Mouse (Mus musculus) thymus, adult 2 months (tissue): ENCODE results near the gene Klf1. TPM values are rescaled to one million over a fixed set of nuclear protein-coding genes. Genes with fewer than 3 reads are reported as not detected.

Source experiments
- DNase-seq: peaks from one replicate; pipeline ENCODE4 v3.0.0; 2021
- H3K27ac ChIP-seq: fragments of 200-500 bp; 2 replicates; pipeline ENCODE4 v1.5.1; 2012; ENCODE audit warnings: low read length, control low read depth; ENCODE audit not compliant: control insufficient read depth, insufficient read depth
- H3K27me3 ChIP-seq: fragments of 200-500 bp; 2 replicates; pipeline ENCODE4 v1.6.1; 2012; ENCODE audit warnings: mild to moderate bottlenecking, low read length, moderate library complexity, mixed read lengths; ENCODE audit not compliant: control insufficient read depth, insufficient read depth
- H3K36me3 ChIP-seq: fragments of 200-500 bp; 2 replicates; pipeline ENCODE4 v1.6.1; 2012; ENCODE audit warnings: mild to moderate bottlenecking, low read length, moderate library complexity; ENCODE audit not compliant: control insufficient read depth, insufficient read depth
- H3K4me1 ChIP-seq: fragments of 200-500 bp; replicated peaks from 2 replicates; pipeline ENCODE4 v1.6.1; 2012; ENCODE audit warnings: low read length; ENCODE audit not compliant: control insufficient read depth, insufficient read depth
- H3K4me3 ChIP-seq: fragments of 200-500 bp; 2 replicates; pipeline ENCODE4 v1.5.1; 2012; ENCODE audit warnings: mild to moderate bottlenecking, low read length, control low read depth, moderate library complexity; ENCODE audit not compliant: control insufficient read depth, insufficient read depth
- CTCF ChIP-seq: fragments of 200-500 bp; IDR thresholded peaks from 2 replicates; pipeline ENCODE4 v1.5.1; 2012; ENCODE audit warnings: mild to moderate bottlenecking, control low read depth, low read length, moderate library complexity, borderline replicate concordance; ENCODE audit not compliant: control insufficient read depth, poor library complexity, insufficient read depth; ENCODE audit errors: extremely low read depth
- POLR2A ChIP-seq: fragments of 200-500 bp; IDR thresholded peaks from 2 replicates; pipeline ENCODE4 v1.6.1; 2012; ENCODE audit warnings: mild to moderate bottlenecking, low read length, control low read depth, moderate library complexity; ENCODE audit not compliant: control insufficient read depth, poor library complexity, insufficient read depth; ENCODE audit errors: extremely low read depth
- WGBS: fragments of 180-500 bp; shearing (Covaris S2); methylation state at CpG from one replicate; pipeline ENCODE4 v1.1.7; 2018; 5-methylcytosine and 5-hydroxymethylcytosine counted together
- polyA plus RNA-seq: library from polyadenylated mRNA; depleted of rRNA; stranded (reverse); fragments of >200 nt; gene quantifications from 2 replicates; pipeline ENCODE4 v1.2.3, GENCODE M21; 2012

Klf1 gene
- polyA plus RNA-seq, 1 experiment = 0.13 TPM

- DNase-seq = no peak
- WGBS = 93% methylated on average over 3 of the region's 3 CpGs
- H3K27ac ChIP-seq = no peak overlapping the region
- H3K4me1 ChIP-seq = peaks cover 16% of the 10 kb centered on the region
- no peak overlapping the region for H3K4me3 ChIP-seq
- TF ChIP-seq CTCF = no peak
- TF ChIP-seq POLR2A = no peak
- no peaks in the 10 kb centered on the region for H3K27me3 ChIP-seq
- no peaks in the 10 kb centered on the region; the same call in 1 of the 2 replicates for H3K36me3 ChIP-seq
Observed at GRCm38 (mm10) chr8:84874339-84874738, 27.4 kb upstream of the Klf1 start.

GRCm38 (mm10) chr8:84877297-84878035 is 24.3 kb upstream of the Klf1 start:
- no peak for DNase-seq
- no peak overlapping the region for H3K4me3 ChIP-seq
- H3K4me1 ChIP-seq = peaks cover 8% of the 10 kb centered on the region
- no peak overlapping the region for H3K27ac ChIP-seq
- TF ChIP-seq CTCF (no peak), POLR2A (no peak)
- 87% methylated on average over 3 of the region's 3 CpGs for WGBS
- no peaks in the 10 kb centered on the region for H3K36me3 ChIP-seq
- no peaks in the 10 kb centered on the region for H3K27me3 ChIP-seq

GRCm38 (mm10) chr8:84878915-84879314 is 22.8 kb upstream of the Klf1 start:
- Histone ChIP-seq H3K4me3 (no peak overlapping the region), H3K27ac (no peak overlapping the region), H3K4me1 (no peaks in the 10 kb centered on the region), H3K36me3 (no peaks in the 10 kb centered on the region), H3K27me3 (no peaks in the 10 kb centered on the region)
- WGBS = 94% methylated on average over 1 of the region's 1 CpGs
- DNase-seq = no peak
- TF ChIP-seq CTCF (no peak), POLR2A (no peak)

- Histone ChIP-seq H3K27me3 (no peaks in the 10 kb centered on the region), H3K36me3 (peaks cover 12% of the 10 kb centered on the region), H3K4me1 (no peaks in the 10 kb centered on the region), H3K4me3 (no peak overlapping the region), H3K27ac (no peak overlapping the region)
- no peak for DNase-seq
- TF ChIP-seq POLR2A (no peak), CTCF (no peak)
- WGBS = 93% methylated on average over 4 of the region's 4 CpGs
Observed at GRCm38 (mm10) chr8:84884728-84885127, 17.0 kb upstream of the Klf1 start.

GRCm38 (mm10) chr8:84888280-84888679 is 13.4 kb upstream of the Klf1 start:
- Histone ChIP-seq H3K36me3 (peaks cover 12% of the 10 kb centered on the region), H3K27me3 (no peaks in the 10 kb centered on the region), H3K27ac (no peak overlapping the region), H3K4me3 (no peak overlapping the region), H3K4me1 (peaks cover 10% of the 10 kb centered on the region)
- TF ChIP-seq CTCF = no peak
- WGBS = 99% methylated on average over 3 of the region's 3 CpGs
- no peak for DNase-seq

- TF ChIP-seq POLR2A = no peak
- Histone ChIP-seq H3K27me3 (no peaks in the 10 kb centered on the region), H3K36me3 (peaks cover 12% of the 10 kb centered on the region), H3K4me1 (peaks cover 13% of the 10 kb centered on the region), H3K4me3 (no peak overlapping the region), H3K27ac (no peak overlapping the region)
- 100% methylated on average over 1 of the region's 1 CpGs for WGBS
- no peak for DNase-seq
Observed at GRCm38 (mm10) chr8:84889141-84889540, 12.6 kb upstream of the Klf1 start.
